Mouse (Mus musculus): ENCODE measurements around the gene Usp10. TPM values are rescaled to one million over a fixed set of nuclear protein-coding genes. Genes with fewer than 3 reads are reported as not detected.

Gene Usp10
- polyA plus RNA-seq, 1 experiment from 2014 or later, result 40.8 TPM

- H3K79me2 ChIP-seq (ENCODE audit: inconsistent target), result peaks cover 96% of the 10 kb centered on the region
- 71% methylated on average over 6 of the region's 6 CpGs for WGBS (ENCODE audit: missing documents)
- H3K27ac ChIP-seq, result no peak overlapping the region
- H3K36me3 ChIP-seq (ENCODE audit: inconsistent target), result no peaks in the 10 kb centered on the region
- no peak overlapping the region for H3K4me3 ChIP-seq (ENCODE audit: inconsistent target)
Measured at GRCm38 (mm10) chr8:119927422-119928092, 17.4 kb downstream of the Usp10 start.

- H3K27ac ChIP-seq, result no peak overlapping the region
- H3K36me3 ChIP-seq (ENCODE audit: inconsistent target), result no peaks in the 10 kb centered on the region; the same call in 1 of the 2 replicates
- no peak overlapping the region for H3K4me3 ChIP-seq (ENCODE audit: inconsistent target)
- H3K79me2 ChIP-seq (ENCODE audit: inconsistent target), result peaks cover 63% of the 10 kb centered on the region
- WGBS (ENCODE audit: missing documents), result 88% methylated on average over 4 of the region's 4 CpGs
Measured at GRCm38 (mm10) chr8:119931317-119931716, 21.2 kb downstream of the Usp10 start.

GRCm38 (mm10) chr8:119933681-119934080, 23.5 kb downstream of the Usp10 start:
- no peaks in the 10 kb centered on the region; the same call in 1 of the 2 replicates for H3K36me3 ChIP-seq (ENCODE audit: inconsistent target)
- 97% methylated on average over 4 of the region's 4 CpGs for WGBS (ENCODE audit: missing documents)
- no peak overlapping the region for H3K4me3 ChIP-seq (ENCODE audit: inconsistent target)
- no peak overlapping the region for H3K27ac ChIP-seq
- H3K79me2 ChIP-seq (ENCODE audit: inconsistent target), result peaks cover 43% of the 10 kb centered on the region

GRCm38 (mm10) chr8:119935541-119935940, 25.4 kb downstream of the Usp10 start:
- H3K4me3 ChIP-seq (ENCODE audit: inconsistent target), result no peak overlapping the region
- H3K36me3 ChIP-seq (ENCODE audit: inconsistent target), result no peaks in the 10 kb centered on the region; the same call in 1 of the 2 replicates
- 35% methylated on average over 6 of the region's 6 CpGs for whole genome bisulfite sequencing (ENCODE audit: missing documents)
- H3K79me2 ChIP-seq (ENCODE audit: inconsistent target), result peaks cover 24% of the 10 kb centered on the region
- no peak overlapping the region for H3K27ac ChIP-seq

- H3K36me3 ChIP-seq (ENCODE audit: inconsistent target), result peaks cover 17% of the 10 kb centered on the region; the same call in 1 of the 2 replicates
- H3K27ac ChIP-seq, result no peak overlapping the region
- H3K79me2 ChIP-seq (ENCODE audit: inconsistent target), result no peaks in the 10 kb centered on the region; the same call in 1 of the 2 replicates
- H3K4me3 ChIP-seq (ENCODE audit: inconsistent target), result no peak overlapping the region
- WGBS (ENCODE audit: missing documents), result 96% methylated on average over 7 of the region's 7 CpGs
Measured at GRCm38 (mm10) chr8:119938481-119938880, 28.3 kb downstream of the Usp10 start.

- Histone ChIP-seq H3K27ac (no peak overlapping the region), H3K4me3 (ENCODE audit: inconsistent target) (no peak overlapping the region), H3K36me3 (ENCODE audit: inconsistent target) (peaks cover 17% of the 10 kb centered on the region; the same call in 1 of the 2 replicates), H3K79me2 (ENCODE audit: inconsistent target) (no peaks in the 10 kb centered on the region; the same call in 1 of the 2 replicates)
- 85% methylated on average over 2 of the region's 2 CpGs for WGBS (ENCODE audit: missing documents)
Measured at GRCm38 (mm10) chr8:119939336-119939735, 29.2 kb downstream of the Usp10 start.

GRCm38 (mm10) chr8:119941471-119941870, 31.3 kb downstream of the Usp10 start:
- peaks cover 17% of the 10 kb centered on the region; the same call in 1 of the 2 replicates for H3K36me3 ChIP-seq (ENCODE audit: inconsistent target)
- no peak overlapping the region for H3K27ac ChIP-seq
- peaks cover 12% of the 10 kb centered on the region; the same call in 1 of the 2 replicates for H3K79me2 ChIP-seq (ENCODE audit: inconsistent target)
- WGBS (ENCODE audit: missing documents), result 93% methylated on average over 18 of the region's 18 CpGs
- no peak overlapping the region for H3K4me3 ChIP-seq (ENCODE audit: inconsistent target)

GRCm38 (mm10) chr8:119943616-119944015, 33.5 kb downstream of the Usp10 start:
- H3K4me3 ChIP-seq (ENCODE audit: inconsistent target), result no peak overlapping the region
- H3K36me3 ChIP-seq (ENCODE audit: inconsistent target), result peaks cover 17% of the 10 kb centered on the region; the same call in 1 of the 2 replicates
- peaks cover 12% of the 10 kb centered on the region; the same call in 1 of the 2 replicates for H3K79me2 ChIP-seq (ENCODE audit: inconsistent target)
- no peak overlapping the region for H3K27ac ChIP-seq
- WGBS (ENCODE audit: missing documents), result 95% methylated on average over 8 of the region's 10 CpGs

GRCm38 (mm10) chr8:119944096-119944811, 34.1 kb downstream of the Usp10 start:
- Histone ChIP-seq H3K27ac (no peak overlapping the region), H3K36me3 (ENCODE audit: inconsistent target) (peaks cover 17% of the 10 kb centered on the region; the same call in 1 of the 2 replicates), H3K79me2 (ENCODE audit: inconsistent target) (peaks cover 12% of the 10 kb centered on the region; the same call in 1 of the 2 replicates), H3K4me3 (ENCODE audit: inconsistent target) (no peak overlapping the region)
- WGBS (ENCODE audit: missing documents), result 62% methylated on average over 9 of the region's 9 CpGs

GRCm38 (mm10) chr8:119946326-119946865, 36.2 kb downstream of the Usp10 start:
- peaks cover 28% of the 10 kb centered on the region; the same call in 1 of the 2 replicates for H3K36me3 ChIP-seq (ENCODE audit: inconsistent target)
- peaks cover 12% of the 10 kb centered on the region; the same call in 1 of the 2 replicates for H3K79me2 ChIP-seq (ENCODE audit: inconsistent target)
- H3K27ac ChIP-seq, result no peak overlapping the region
- WGBS (ENCODE audit: missing documents), result 94% methylated on average over 7 of the region's 8 CpGs
- H3K4me3 ChIP-seq (ENCODE audit: inconsistent target), result no peak overlapping the region

GRCm38 (mm10) chr8:119947653-119948052, 37.5 kb downstream of the Usp10 start:
- WGBS (ENCODE audit: missing documents), result 91% methylated on average over 19 of the region's 19 CpGs
- Histone ChIP-seq H3K4me3 (ENCODE audit: inconsistent target) (no peak overlapping the region), H3K36me3 (ENCODE audit: inconsistent target) (peaks cover 29% of the 10 kb centered on the region)

GRCm38 (mm10) chr8:119948340-119948739, 38.2 kb downstream of the Usp10 start:
- H3K4me3 ChIP-seq (ENCODE audit: inconsistent target), result no peak overlapping the region
- WGBS (ENCODE audit: missing documents), result 96% methylated on average over 14 of the region's 15 CpGs
- peaks cover 12% of the 10 kb centered on the region; the same call in 1 of the 2 replicates for H3K79me2 ChIP-seq (ENCODE audit: inconsistent target)
- H3K27ac ChIP-seq, result no peak overlapping the region
- H3K36me3 ChIP-seq (ENCODE audit: inconsistent target), result peaks cover 33% of the 10 kb centered on the region

More at GRCm38 (mm10) chr8:119947653-119948052, 37.5 kb downstream of the Usp10 start:
- H3K27ac ChIP-seq, result no peak overlapping the region
- H3K79me2 ChIP-seq (ENCODE audit: inconsistent target), result peaks cover 12% of the 10 kb centered on the region; the same call in 1 of the 2 replicates

GRCm38 (mm10) chr8:119952282-119952681, 42.1 kb downstream of the Usp10 start:
- H3K4me3 ChIP-seq (ENCODE audit: inconsistent target), result no peak overlapping the region
- no peaks in the 10 kb centered on the region for H3K79me2 ChIP-seq (ENCODE audit: inconsistent target)
- 98% methylated on average over 7 of the region's 7 CpGs for WGBS (ENCODE audit: missing documents)
- peaks cover 65% of the 10 kb centered on the region for H3K36me3 ChIP-seq (ENCODE audit: inconsistent target)
- no peak overlapping the region for H3K27ac ChIP-seq

GRCm38 (mm10) chr8:119952747-119953146, 42.6 kb downstream of the Usp10 start:
- WGBS (ENCODE audit: missing documents), result 91% methylated on average over 5 of the region's 5 CpGs

More at GRCm38 (mm10) chr8:119952747-119953146, 42.6 kb downstream of the Usp10 start:
- no peak overlapping the region for H3K27ac ChIP-seq
- H3K36me3 ChIP-seq (ENCODE audit: inconsistent target), result peaks cover 65% of the 10 kb centered on the region
- H3K4me3 ChIP-seq (ENCODE audit: inconsistent target), result no peak overlapping the region
- H3K79me2 ChIP-seq (ENCODE audit: inconsistent target), result no peaks in the 10 kb centered on the region
